Comparison of ENCODE assay signal across 13 mouse cellular contexts in genomic region chr1:155192805-155193368, GRCm38 (mm10). TPM values are rescaled to one million over a fixed set of nuclear protein-coding genes. Genes with fewer than 3 reads are reported as not detected.
A peak's percentile ranks its signal among the peaks of the same experiment; 100 is the strongest.
DNase-seq lines count a peak whose midpoint lies in the region; ATAC-seq lines count a peak whose summit lies in the region.
"Had no signal": no experiment of that assay in that cellular context is flagged by ENCODE, and none has a peak within 500 bp of the region (broad histone marks: within the 10 kb centered on the region; RNA-seq: fewer than 3 reads in every experiment).

No protein-coding gene starts in this region.

- no peaks in the 10 kb centered on the region for H3K4me1 ChIP-seq in embryonic facial prominence, embryonic 14.5 days (ENCODE audit: control insufficient read depth, insufficient read depth, low read length)
- no peaks in the 10 kb centered on the region for H3K4me1 ChIP-seq in embryonic facial prominence, embryonic 10.5 days
- peaks cover 9% of the 10 kb centered on the region; the same call in 1 of the 2 replicates for H3K4me1 ChIP-seq in limb, embryonic 15.5 days
- no peaks in the 10 kb centered on the region for H3K4me1 ChIP-seq in liver, embryonic 11.5 days (replicated peaks; ENCODE audit: control insufficient read depth, insufficient read depth, low read length)

- H3K4me2 ChIP-seq in embryonic facial prominence, embryonic 14.5 days (ENCODE audit: low read depth, low read length), result no peak overlapping the region
- no peak overlapping the region for H3K4me2 ChIP-seq in limb, embryonic 15.5 days
- no peak overlapping the region for H3K4me2 ChIP-seq in liver, embryonic 11.5 days
- H3K4me2 ChIP-seq: embryonic facial prominence, embryonic 15.5 days had no signal

- H3K27ac ChIP-seq in embryonic facial prominence, embryonic 14.5 days (replicated peaks; ENCODE audit: low read depth, low read length), result 0 out of 2 replicates have a peak overlapping the region, but pooled peaks have one; percentile 21
- H3K27ac ChIP-seq in embryonic facial prominence, embryonic 10.5 days (replicated peaks), result no peak overlapping the region
- H3K27ac ChIP-seq in limb, embryonic 15.5 days, result peak overlapping the region; percentile 44; the same call in 1 of the 2 replicates
- H3K27ac ChIP-seq in liver, embryonic 11.5 days (ENCODE audit: low read depth, low read length), result no peak overlapping the region
- H3K27ac ChIP-seq: embryonic facial prominence, embryonic 15.5 days; heart, adult 2 months had no signal

- H3K36me3 ChIP-seq in embryonic facial prominence, embryonic 14.5 days (ENCODE audit: control insufficient read depth, insufficient read depth, low read length), result peaks cover 73% of the 10 kb centered on the region
- H3K36me3 ChIP-seq in embryonic facial prominence, embryonic 10.5 days (replicated peaks), result peaks cover 98% of the 10 kb centered on the region
- peaks cover 51% of the 10 kb centered on the region for H3K36me3 ChIP-seq in limb, embryonic 15.5 days
- H3K36me3 ChIP-seq in liver, embryonic 11.5 days (ENCODE audit: control insufficient read depth, insufficient read depth, low read length), result peaks cover 7% of the 10 kb centered on the region; the same call in 1 of the 2 replicates

- H3K9me3 ChIP-seq in embryonic facial prominence, embryonic 14.5 days (ENCODE audit: control insufficient read depth, low read length), result no peaks in the 10 kb centered on the region
- no peaks in the 10 kb centered on the region for H3K9me3 ChIP-seq in embryonic facial prominence, embryonic 10.5 days
- H3K9me3 ChIP-seq in limb, embryonic 15.5 days, result no peaks in the 10 kb centered on the region
- H3K9me3 ChIP-seq in liver, embryonic 11.5 days (ENCODE audit: control insufficient read depth, low read length), result no peaks in the 10 kb centered on the region
- H3K9me3 ChIP-seq: embryonic facial prominence, embryonic 15.5 days had no signal

- no peak for DNase-seq in embryonic facial prominence, embryonic 14.5 days (ENCODE audit: low spot score)
- no peak for DNase-seq in embryonic facial prominence, embryonic 10.5 days (ENCODE audit: low spot score)
- peak; percentile 74 for DNase-seq in left cerebral cortex, postnatal 4 days
- no peak for DNase-seq in left cerebral cortex, postnatal 14 days (ENCODE audit: low spot score in 2 of 2)
- DNase-seq in cerebellum, adult 9-10 months, result peak; percentile 75
- DNase-seq in liver, embryonic 11.5 days (ENCODE audit: low spot score), result no peak
- DNase-seq in embryo, embryonic 10 days (ENCODE audit: low spot score), result no peak
- DNase-seq: B cell, adult 2 months; heart, adult 2 months; lung, postnatal 4 days had no signal

- H3K4me3 ChIP-seq in embryonic facial prominence, embryonic 14.5 days (ENCODE audit: low read depth, low read length), result no peak overlapping the region
- no peak overlapping the region for H3K4me3 ChIP-seq in embryonic facial prominence, embryonic 10.5 days
- H3K4me3 ChIP-seq in limb, embryonic 15.5 days, result no peak overlapping the region
- no peak overlapping the region for H3K4me3 ChIP-seq in liver, embryonic 11.5 days (ENCODE audit: low read depth, low read length)
- H3K4me3 ChIP-seq: embryonic facial prominence, embryonic 15.5 days; heart, adult 2 months had no signal

- H3K27me3 ChIP-seq in embryonic facial prominence, embryonic 14.5 days (replicated peaks; ENCODE audit: control insufficient read depth, insufficient read depth, low read length), result no peaks in the 10 kb centered on the region
- no peaks in the 10 kb centered on the region for H3K27me3 ChIP-seq in embryonic facial prominence, embryonic 10.5 days (replicated peaks; ENCODE audit: low read depth, poor library complexity, severe bottlenecking)
- H3K27me3 ChIP-seq in limb, embryonic 15.5 days, result no peaks in the 10 kb centered on the region
- H3K27me3 ChIP-seq in liver, embryonic 11.5 days (replicated peaks; ENCODE audit: control insufficient read depth, insufficient read depth, low read length), result no peaks in the 10 kb centered on the region
- H3K27me3 ChIP-seq: embryonic facial prominence, embryonic 15.5 days had no signal

- intact Hi-C loops in left cerebral cortex, postnatal 4 days (cut with DNase I), result no loop called here
- intact Hi-C loops in left cerebral cortex, postnatal 14 days (cut with DNase I), result no loop called here

- H3K9ac ChIP-seq in embryonic facial prominence, embryonic 14.5 days (ENCODE audit: low read depth, low read length), result no peak overlapping the region
- no peak overlapping the region for H3K9ac ChIP-seq in limb, embryonic 15.5 days
- no peak overlapping the region for H3K9ac ChIP-seq in liver, embryonic 11.5 days (ENCODE audit: low read depth, low read length)
- H3K9ac ChIP-seq: embryonic facial prominence, embryonic 15.5 days had no signal

- no peak for ATAC-seq in embryonic facial prominence, embryonic 14.5 days (ENCODE audit: low read depth)
- ATAC-seq in limb, embryonic 15.5 days (ENCODE audit: insufficient number of reproducible peaks, low FRiP score, low TSS enrichment, low read depth), result no peak
- no peak for ATAC-seq in liver, embryonic 11.5 days (replicated peaks; ENCODE audit: low FRiP score)
- ATAC-seq: inflammation-experienced regulatory T-cells, adult 6 months had no signal

- 64% methylated on average over 15 of the region's 15 CpGs for WGBS in embryonic facial prominence, embryonic 14.5 days
- WGBS in embryonic facial prominence, embryonic 10.5 days, result 87% methylated on average over 15 of the region's 15 CpGs
- 43% methylated on average over 15 of the region's 15 CpGs for WGBS in limb, embryonic 15.5 days
- 86% methylated on average over 15 of the region's 15 CpGs for WGBS in liver, embryonic 11.5 days

RNA-seq across cellular contexts. Expression of gene Stx6, which starts 34.4 kb away (rescaled TPM):
- polyA plus RNA-seq in embryonic facial prominence, embryonic 14.5 days (2014; fragmentation: Nextera tagmentation; extraction: Ambion mirVana), result 69.7 and 74.6 TPM in 2 replicates
- 85.0 and 88.9 TPM in 2 replicates for polyA plus RNA-seq in embryonic facial prominence, embryonic 10.5 days (2016; fragmentation: Nextera tagmentation; extraction: Ambion mirVana)
- 100 to 1,000 TPM in 1 of 2 experiments, 10 to 100 TPM in 1; 99.3 to 102 TPM for total RNA-seq in left cerebral cortex, postnatal 4 days (2021)
- total RNA-seq in left cerebral cortex, postnatal 14 days (2021), result 10 to 100 TPM; 92.7 to 94.2 TPM
- polyA plus RNA-seq in limb, embryonic 15.5 days (2015; fragmentation: Nextera tagmentation; extraction: Ambion mirVana), result 64.2 and 86.1 TPM in 2 replicates
- polyA plus RNA-seq in liver, embryonic 11.5 days (2014; fragmentation: Nextera tagmentation; extraction: Ambion mirVana), result 36.0 and 36.9 TPM in 2 replicates

RNA-seq across cellular contexts. Expression of gene Mr1, which starts 46.3 kb away (rescaled TPM):
- 6.8 and 7.9 TPM in 2 replicates for polyA plus RNA-seq in embryonic facial prominence, embryonic 14.5 days (2014; fragmentation: Nextera tagmentation; extraction: Ambion mirVana)
- polyA plus RNA-seq in embryonic facial prominence, embryonic 10.5 days (2016; fragmentation: Nextera tagmentation; extraction: Ambion mirVana), result 1.2 and 1.4 TPM in 2 replicates
- total RNA-seq in left cerebral cortex, postnatal 4 days (2021), result 1 to 10 TPM; 1.5 to 1.8 TPM
- total RNA-seq in left cerebral cortex, postnatal 14 days (2021), result 1 to 10 TPM; 2.0 to 2.3 TPM
- 9.6 and 10.5 TPM in 2 replicates for polyA plus RNA-seq in limb, embryonic 15.5 days (2015; fragmentation: Nextera tagmentation; extraction: Ambion mirVana)
- polyA plus RNA-seq in liver, embryonic 11.5 days (2014; fragmentation: Nextera tagmentation; extraction: Ambion mirVana), result 0.81 and 1.2 TPM in 2 replicates

RNA-seq across cellular contexts. Expression of gene BC034090, which starts 51.4 kb away (rescaled TPM):
- 4.6 and 4.8 TPM in 2 replicates for polyA plus RNA-seq in embryonic facial prominence, embryonic 14.5 days (2014; fragmentation: Nextera tagmentation; extraction: Ambion mirVana)
- 5.3 and 5.7 TPM in 2 replicates for polyA plus RNA-seq in embryonic facial prominence, embryonic 10.5 days (2016; fragmentation: Nextera tagmentation; extraction: Ambion mirVana)
- total RNA-seq in left cerebral cortex, postnatal 4 days (2021), result 1 to 10 TPM; 3.3 to 7.7 TPM
- total RNA-seq in left cerebral cortex, postnatal 14 days (2021), result 1 to 10 TPM; 6.0 to 8.5 TPM
- 6.0 and 6.1 TPM in 2 replicates for polyA plus RNA-seq in limb, embryonic 15.5 days (2015; fragmentation: Nextera tagmentation; extraction: Ambion mirVana)
- 0.86 and 1.8 TPM in 2 replicates for polyA plus RNA-seq in liver, embryonic 11.5 days (2014; fragmentation: Nextera tagmentation; extraction: Ambion mirVana)

Comparison
In these comparisons a context has a peak if more than half of its experiments do, and no peak if none do; other contexts are left out.
1. DNase-seq: peak in left cerebral cortex, postnatal 4 days (single experiment) and cerebellum, adult 9-10 months (single experiment); none in embryonic facial prominence, embryonic 14.5 days (single experiment), embryonic facial prominence, embryonic 10.5 days (single experiment), left cerebral cortex, postnatal 14 days (0 of 2), liver, embryonic 11.5 days (single experiment) and embryo, embryonic 10 days (single experiment).
2. H3K27ac ChIP-seq: peak in embryonic facial prominence, embryonic 14.5 days (single experiment) and limb, embryonic 15.5 days (single experiment); none in embryonic facial prominence, embryonic 10.5 days (single experiment) and liver, embryonic 11.5 days (single experiment).